Mouse (Mus musculus): ENCODE results near the gene E030018B13Rik. TPM values are rescaled to one million over a fixed set of nuclear protein-coding genes. Genes with fewer than 3 reads are reported as not detected.
A peak's percentile ranks its signal among the peaks of the same experiment; 100 is the strongest.

Gene E030018B13Rik
- polyA plus RNA-seq (2012; rRNA removed) = 0.11 TPM in 1 of 2 replicates, not detected in the other

GRCm38 (mm10) chr7:63916268-63916907, at the start of gene E030018B13Rik:
TSS of gene E030018B13Rik (plus strand) at chr7:63916857.
- DNase-seq (ENCODE audit: low read depth) = no peak

- DNase-seq (ENCODE audit: low read depth) = no peak
Observed at GRCm38 (mm10) chr7:63868356-63868918, 48.2 kb upstream of the E030018B13Rik start.

- no peak for DNase-seq (ENCODE audit: low read depth)
Observed at GRCm38 (mm10) chr7:63871698-63872097, 45.0 kb upstream of the E030018B13Rik start.

DNA sequence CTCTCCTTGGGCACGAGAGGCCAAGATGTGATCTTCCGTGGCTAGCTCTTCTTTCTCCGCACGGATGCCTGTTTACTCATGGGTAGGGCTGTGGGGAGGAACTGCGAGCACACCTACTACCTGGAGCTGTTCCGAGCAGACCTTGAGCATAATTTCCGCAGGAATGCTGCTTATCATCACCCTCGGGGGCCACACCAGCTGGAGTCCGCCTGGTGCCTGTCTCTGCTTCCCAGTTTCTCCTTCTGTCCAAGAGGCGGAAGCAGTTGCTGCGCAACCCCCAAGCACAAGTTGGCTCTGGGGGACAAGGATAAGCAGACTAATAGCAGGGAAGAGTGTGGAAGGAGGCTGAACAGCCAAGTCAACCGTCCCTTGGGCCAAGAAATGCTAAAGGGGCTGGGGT, 42.8 kb upstream of the E030018B13Rik start:
- DNase-seq (ENCODE audit: low read depth) = no peak

- no peak for DNase-seq (ENCODE audit: low read depth)
Observed at GRCm38 (mm10) chr7:63875686-63876085, 41.0 kb upstream of the E030018B13Rik start.

- no peak for DNase-seq (ENCODE audit: low read depth)
Observed at GRCm38 (mm10) chr7:63876640-63877039, 40.0 kb upstream of the E030018B13Rik start.

DNA sequence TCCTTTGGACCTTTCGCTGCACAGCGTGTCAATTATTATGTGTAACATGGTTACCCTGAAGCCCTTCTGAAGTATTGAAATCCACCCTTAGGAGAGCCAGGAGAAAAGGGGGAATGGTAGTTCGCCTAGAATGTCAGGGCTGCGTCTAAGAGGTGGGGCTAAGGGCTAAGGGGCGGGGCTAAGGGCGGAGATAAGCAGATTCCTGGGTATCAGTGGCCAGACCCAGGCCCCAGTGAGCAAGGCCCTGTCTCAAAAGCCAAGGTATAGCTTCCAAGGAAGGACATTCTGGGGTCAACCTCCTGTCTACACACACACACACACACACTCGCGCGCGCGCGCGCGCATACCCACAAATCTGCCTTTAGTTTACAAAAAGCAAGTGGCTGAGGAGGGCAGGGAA, 39.0 kb upstream of the E030018B13Rik start:
- DNase-seq (ENCODE audit: low read depth) = no peak

- no peak for DNase-seq (ENCODE audit: low read depth)
Observed at GRCm38 (mm10) chr7:63879583-63879982, 37.1 kb upstream of the E030018B13Rik start.

GRCm38 (mm10) chr7:63882739-63883138, 33.9 kb upstream of the E030018B13Rik start:
- no peak for DNase-seq (ENCODE audit: low read depth)

DNA sequence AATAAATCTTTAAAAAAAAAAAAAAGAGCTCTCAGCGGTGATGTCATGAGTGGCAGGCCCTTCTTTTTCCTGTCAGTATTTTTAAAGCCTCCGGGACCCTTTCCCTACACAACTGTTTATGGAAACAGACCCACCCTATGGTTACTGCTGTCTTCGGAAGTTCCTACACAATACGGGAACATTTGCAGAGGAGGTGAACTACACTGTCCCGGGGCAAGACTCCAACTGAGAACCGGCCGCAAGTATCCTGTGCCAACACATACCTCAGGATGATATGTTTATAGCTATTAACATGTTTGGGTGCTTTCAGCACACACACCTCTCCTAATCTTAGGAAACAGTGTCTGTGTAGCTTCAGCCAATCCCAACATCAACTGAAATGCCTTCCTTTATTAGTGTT, 31.6 kb upstream of the E030018B13Rik start:
- DNase-seq (ENCODE audit: low read depth) = no peak

GRCm38 (mm10) chr7:63887034-63887551, 29.6 kb upstream of the E030018B13Rik start:
- DNase-seq (ENCODE audit: low read depth) = no peak

GRCm38 (mm10) chr7:63887602-63888123, 29.0 kb upstream of the E030018B13Rik start:
- no peak for DNase-seq (ENCODE audit: low read depth)

DNA sequence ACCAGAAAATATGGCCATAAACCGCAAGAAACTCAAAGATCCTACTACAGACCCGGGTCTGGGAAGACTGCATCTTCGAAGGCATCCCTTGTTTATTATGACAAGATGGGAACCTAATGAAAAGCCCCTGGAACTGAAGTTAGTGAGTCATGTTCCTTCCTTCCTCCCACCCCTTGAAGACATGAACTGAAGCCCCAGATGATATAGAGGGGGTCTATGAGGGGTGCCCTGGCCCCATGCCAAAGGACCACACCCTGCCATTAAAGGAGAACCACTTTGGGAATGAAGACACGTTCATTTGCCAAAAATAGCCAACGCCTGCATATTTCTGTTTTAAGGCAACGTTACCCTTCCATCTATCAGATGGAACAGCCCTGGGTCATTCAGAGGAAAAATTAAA, 28.0 kb upstream of the E030018B13Rik start:
- no peak for DNase-seq (ENCODE audit: low read depth)

DNA sequence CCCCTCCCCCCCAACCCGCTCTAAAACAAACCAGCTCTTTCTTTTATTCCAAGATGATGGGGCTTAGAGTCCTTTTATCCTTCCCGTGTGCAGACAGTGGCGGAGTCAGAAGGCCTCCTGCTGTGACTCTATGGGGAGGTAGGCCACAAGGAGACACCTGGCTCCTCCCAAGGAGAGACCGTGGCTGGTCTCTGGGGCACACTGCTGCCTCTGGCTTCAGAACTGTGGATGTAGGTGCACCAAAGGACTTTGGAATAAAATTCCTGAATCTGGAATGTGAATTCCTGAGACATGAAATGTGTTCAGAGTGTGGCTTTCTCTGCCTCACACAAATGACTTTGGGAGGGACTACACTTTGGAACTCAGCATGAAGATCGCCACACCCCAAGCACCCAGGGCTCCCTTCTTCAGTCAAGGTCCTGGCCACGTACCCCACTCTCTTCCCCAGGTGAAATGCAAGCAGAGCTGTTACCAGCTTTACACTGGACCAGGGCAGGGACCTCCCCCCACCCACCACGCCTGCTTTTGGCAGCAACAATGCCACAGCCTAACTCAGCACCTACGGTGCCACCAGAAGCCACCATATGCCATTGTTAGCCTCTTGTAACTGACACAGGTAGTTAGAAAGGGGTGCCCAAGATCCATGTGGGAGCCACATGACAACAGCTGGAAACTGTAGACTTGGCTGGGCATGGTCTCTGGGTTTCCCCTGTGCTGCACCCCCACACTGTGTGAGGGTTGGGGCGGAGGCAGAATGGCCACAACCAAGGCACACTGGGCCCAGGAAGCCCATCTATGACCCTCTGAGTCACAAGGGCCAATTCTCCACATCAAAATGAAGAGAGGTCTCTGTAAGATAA, 27.3 kb upstream of the E030018B13Rik start:
- DNase-seq (ENCODE audit: low read depth) = no peak

DNA sequence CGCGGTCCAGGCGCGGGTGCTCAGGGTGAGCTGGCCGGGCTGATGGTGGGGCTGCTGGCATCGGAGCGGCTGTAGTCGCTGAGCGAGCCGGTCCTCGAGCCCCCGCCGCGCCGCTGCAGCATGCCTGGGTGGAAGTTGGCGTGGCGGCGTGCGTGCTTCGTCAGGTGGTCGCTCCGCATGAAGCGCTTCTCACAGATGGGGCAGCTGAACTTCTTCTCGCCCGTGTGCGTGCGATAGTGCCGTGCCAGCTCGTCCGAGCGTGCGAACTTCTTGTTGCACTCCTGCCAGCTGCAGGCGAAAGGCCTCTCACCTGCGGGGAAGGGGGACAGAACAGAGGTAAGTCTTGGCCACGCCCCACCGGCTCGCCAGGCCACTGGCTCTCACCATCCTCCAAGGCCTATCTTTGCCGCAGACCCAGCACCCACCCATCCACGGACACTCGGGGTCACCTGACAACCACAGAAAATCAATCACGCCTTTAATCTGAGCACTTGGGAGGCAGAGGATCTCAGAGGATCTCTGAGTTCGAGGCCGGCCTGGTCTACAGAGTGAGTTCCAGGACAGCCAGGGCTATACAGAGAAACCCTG, 25.1 kb upstream of the E030018B13Rik start:
- no peak for DNase-seq (ENCODE audit: low read depth)

- no peak for DNase-seq (ENCODE audit: low read depth)
Observed at GRCm38 (mm10) chr7:63893201-63893600, 23.5 kb upstream of the E030018B13Rik start.

DNA sequence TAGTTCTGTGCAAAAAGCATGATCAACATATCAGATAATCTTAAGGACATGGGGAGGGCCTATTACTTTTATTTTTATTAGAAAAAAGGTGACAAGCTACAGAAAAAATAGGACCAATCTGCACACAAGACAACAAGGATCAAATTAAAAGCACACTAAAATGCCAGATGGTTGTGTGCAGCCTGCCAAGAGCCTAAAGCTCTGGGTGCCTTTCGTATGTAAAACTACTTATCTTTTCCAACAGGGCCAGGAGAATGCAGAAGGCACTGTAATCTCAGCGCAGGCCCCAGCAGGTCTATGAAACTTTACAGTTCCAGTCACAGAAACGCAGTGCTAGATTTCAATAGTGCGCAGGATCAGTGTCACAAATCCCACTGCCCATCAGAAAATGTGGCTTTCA, 22.9 kb upstream of the E030018B13Rik start:
- DNase-seq (ENCODE audit: low read depth) = no peak

DNA sequence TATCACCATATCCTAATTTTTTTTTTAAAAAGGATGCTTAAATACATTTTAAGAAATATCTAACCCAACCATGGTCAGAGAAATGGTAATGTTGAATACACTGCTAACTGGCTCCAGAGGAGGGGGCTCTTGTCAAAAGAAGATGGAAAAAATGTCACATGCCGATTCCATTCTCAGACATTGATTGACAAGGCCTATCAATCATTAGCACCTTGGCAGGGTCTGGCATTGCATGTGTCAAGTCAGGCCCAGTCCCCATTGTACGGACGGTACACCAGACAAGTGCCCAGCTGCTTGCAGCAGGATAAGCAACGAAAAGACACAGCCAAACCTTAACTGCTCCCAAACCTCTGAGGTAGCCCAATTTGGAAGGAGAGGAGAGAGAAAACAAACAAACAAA, 22.0 kb upstream of the E030018B13Rik start:
- no peak for DNase-seq (ENCODE audit: low read depth)

DNA sequence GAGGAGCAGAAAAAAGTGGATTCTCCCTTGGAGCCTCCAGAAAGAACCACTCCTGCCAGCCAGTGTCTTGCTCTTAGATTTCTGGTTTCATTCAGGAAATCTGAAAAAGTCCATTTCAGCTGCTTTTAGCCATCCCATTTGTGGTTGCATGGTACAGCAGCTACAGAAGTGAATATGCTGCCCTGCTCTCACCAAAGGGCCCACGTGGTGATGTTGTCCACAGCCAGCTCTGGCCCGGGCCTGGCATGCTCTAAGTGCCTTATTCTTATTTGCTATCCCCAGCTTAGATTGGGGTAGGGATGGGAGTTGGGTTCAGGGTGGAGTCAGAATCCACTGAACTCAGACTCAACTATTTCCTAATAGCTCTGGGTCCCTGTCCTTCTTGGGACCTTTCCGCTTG, 21.4 kb upstream of the E030018B13Rik start:
- no peak for DNase-seq (ENCODE audit: low read depth)

- no peak for DNase-seq (ENCODE audit: low read depth)
Observed at GRCm38 (mm10) chr7:63896276-63896967, 20.2 kb upstream of the E030018B13Rik start.

DNA sequence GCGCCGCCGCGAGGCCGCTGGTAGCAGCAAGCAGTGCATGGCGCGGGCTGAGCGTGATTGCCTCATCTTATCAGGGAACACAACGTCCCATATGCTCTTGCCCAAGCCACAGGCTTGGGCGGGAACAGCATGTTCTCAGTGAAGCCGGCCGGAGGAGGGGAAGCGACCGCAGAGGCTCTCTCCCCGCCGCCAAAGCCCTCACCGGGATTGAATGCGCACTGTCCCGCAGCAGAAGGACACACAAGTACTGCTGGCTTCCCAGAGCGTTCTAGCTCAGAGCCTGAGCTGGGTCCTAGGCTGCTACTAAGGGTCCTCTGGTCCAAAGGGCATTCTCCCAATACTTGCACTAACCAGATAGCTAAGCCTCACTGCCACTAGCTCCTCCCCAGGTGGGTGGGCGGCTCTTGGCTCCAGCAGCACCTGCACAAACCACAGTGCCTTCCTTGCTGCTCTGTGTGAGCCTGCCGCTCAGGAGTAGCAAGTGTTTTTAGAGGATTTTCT, 19.6 kb upstream of the E030018B13Rik start:
- DNase-seq (ENCODE audit: low read depth) = peak; percentile 79

Measured in gonadal fat pad, adult 2 months (tissue).